Comparison of ENCODE assay signal across 10 mouse cellular contexts in the genomic region with DNA sequence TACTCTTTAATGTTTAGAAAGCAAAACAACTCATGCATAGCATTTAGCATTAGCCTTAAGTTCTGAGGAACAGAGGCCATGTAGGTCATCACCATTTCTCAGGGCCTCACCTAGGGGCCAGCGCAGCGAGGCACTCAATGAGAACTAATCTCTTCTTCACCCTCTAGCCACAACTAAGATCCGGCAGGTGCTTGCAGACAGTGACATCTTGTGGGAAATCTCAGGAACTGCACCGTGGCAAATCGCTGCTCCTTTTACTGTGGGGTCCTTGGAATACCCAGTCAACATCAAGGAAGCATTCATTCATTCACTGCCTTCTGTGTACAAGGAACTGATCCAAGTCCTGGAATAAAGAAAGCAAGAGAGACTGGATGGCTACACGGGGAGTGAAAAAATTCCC. TPM values are rescaled to one million over a fixed set of nuclear protein-coding genes. Genes with fewer than 3 reads are reported as not detected.
A peak's percentile ranks its signal among the peaks of the same experiment; 100 is the strongest.
DNase-seq lines count a peak whose midpoint lies in the region; ATAC-seq and TF ChIP-seq lines count a peak whose summit lies in the region.
"Had no signal": no experiment of that assay in that cellular context is flagged by ENCODE, and none has a peak within 500 bp of the region (broad histone marks: within the 10 kb centered on the region; RNA-seq: fewer than 3 reads in every experiment).

No protein-coding gene starts in this region.

- no peaks in the 10 kb centered on the region for H3K36me3 ChIP-seq in liver, embryonic 12.5 days
- H3K36me3 ChIP-seq in forebrain, embryonic 16.5 days (ENCODE audit: control insufficient read depth, insufficient read depth): no peaks in the 10 kb centered on the region
- H3K36me3 ChIP-seq in limb, embryonic 14.5 days (ENCODE audit: control insufficient read depth, insufficient read depth, low read length): no peaks in the 10 kb centered on the region
- H3K36me3 ChIP-seq in stomach, postnatal 0 days (ENCODE audit: control insufficient read depth, insufficient read depth, low read length): no peaks in the 10 kb centered on the region
- H3K36me3 ChIP-seq: embryonic facial prominence, embryonic 12.5 days; neural tube, embryonic 12.5 days had no signal

- peaks cover 10% of the 10 kb centered on the region for H3K4me1 ChIP-seq in liver, embryonic 12.5 days
- H3K4me1 ChIP-seq in forebrain, embryonic 16.5 days (replicated peaks; ENCODE audit: control insufficient read depth, insufficient read depth, low read length): peaks cover 6% of the 10 kb centered on the region
- H3K4me1 ChIP-seq in limb, embryonic 14.5 days (ENCODE audit: control insufficient read depth, insufficient read depth, low read length): peaks cover 4% of the 10 kb centered on the region; the same call in 1 of the 2 replicates
- H3K4me1 ChIP-seq in stomach, postnatal 0 days (replicated peaks; ENCODE audit: control insufficient read depth, insufficient read depth): no peaks in the 10 kb centered on the region

- H3K9me3 ChIP-seq in liver, embryonic 12.5 days (replicated peaks): no peaks in the 10 kb centered on the region
- no peaks in the 10 kb centered on the region for H3K9me3 ChIP-seq in forebrain, embryonic 16.5 days (ENCODE audit: control insufficient read depth, low read length)
- H3K9me3 ChIP-seq in limb, embryonic 14.5 days (ENCODE audit: control insufficient read depth, low read length): no peaks in the 10 kb centered on the region
- H3K9me3 ChIP-seq in stomach, postnatal 0 days (ENCODE audit: control insufficient read depth, low read length): no peaks in the 10 kb centered on the region
- H3K9me3 ChIP-seq: embryonic facial prominence, embryonic 12.5 days; neural tube, embryonic 12.5 days had no signal

- no peak for TF ChIP-seq POLR2A in limb, embryonic 14.5 days (IDR thresholded peaks at IDR 0.05; ENCODE audit: borderline replicate concordance, extremely low read depth, insufficient read depth, insufficient read length)

- no peak overlapping the region for H3K27ac ChIP-seq in liver, embryonic 12.5 days
- H3K27ac ChIP-seq in forebrain, embryonic 16.5 days (ENCODE audit: low read length): no peak overlapping the region
- H3K27ac ChIP-seq in limb, embryonic 14.5 days (replicated peaks; ENCODE audit: low read depth, low read length): no peak overlapping the region
- no peak overlapping the region for H3K27ac ChIP-seq in stomach, postnatal 0 days (replicated peaks)
- H3K27ac ChIP-seq: embryonic facial prominence, embryonic 12.5 days; neural tube, embryonic 12.5 days had no signal

- peak; percentile 50 for DNase-seq in liver
- DNase-seq in cerebellum, adult 11-12 months: peak; percentile 71
- peak; percentile 78 for DNase-seq in kidney, adult 18-20 months
- peak; percentile 65 for DNase-seq in limb, embryonic 14.5 days (ENCODE audit: low spot score)
- DNase-seq in natural killer cell, adult 2 months (ENCODE audit: low spot score in 2 of 2): peak; percentile 62 to 70
- DNase-seq in stomach, postnatal 0 days (ENCODE audit: low spot score): peak; percentile 76

- no peak overlapping the region for H3K9ac ChIP-seq in liver, embryonic 12.5 days
- H3K9ac ChIP-seq in forebrain, embryonic 16.5 days (replicated peaks; ENCODE audit: low read depth, low read length): no peak overlapping the region
- H3K9ac ChIP-seq in limb, embryonic 14.5 days (ENCODE audit: low read depth, low read length, severe bottlenecking): no peak overlapping the region
- H3K9ac ChIP-seq in stomach, postnatal 0 days (ENCODE audit: low read length): no peak overlapping the region
- H3K9ac ChIP-seq: embryonic facial prominence, embryonic 12.5 days; neural tube, embryonic 12.5 days had no signal

- H3K27me3 ChIP-seq in liver, embryonic 12.5 days (replicated peaks): peaks cover 61% of the 10 kb centered on the region
- peaks cover 29% of the 10 kb centered on the region for H3K27me3 ChIP-seq in forebrain, embryonic 16.5 days (replicated peaks; ENCODE audit: control insufficient read depth, insufficient read depth, low read length)
- H3K27me3 ChIP-seq in limb, embryonic 14.5 days (ENCODE audit: control insufficient read depth, insufficient read depth, low read length): peaks cover 32% of the 10 kb centered on the region
- peaks cover 3% of the 10 kb centered on the region; the same call in 1 of the 2 replicates for H3K27me3 ChIP-seq in stomach, postnatal 0 days (ENCODE audit: control insufficient read depth, insufficient read depth, low read length)

- TF ChIP-seq CTCF in stomach, postnatal 0 days (IDR thresholded peaks at IDR 0.05; ENCODE audit: low read depth): peak; percentile 100

- H3K4me3 ChIP-seq in liver, embryonic 12.5 days: no peak overlapping the region
- H3K4me3 ChIP-seq in forebrain, embryonic 16.5 days (replicated peaks; ENCODE audit: low read length): no peak overlapping the region
- no peak overlapping the region for H3K4me3 ChIP-seq in limb, embryonic 14.5 days (replicated peaks; ENCODE audit: low read length)
- no peak overlapping the region for H3K4me3 ChIP-seq in stomach, postnatal 0 days (ENCODE audit: low read depth, low read length)
- H3K4me3 ChIP-seq: embryonic facial prominence, embryonic 12.5 days; neural tube, embryonic 12.5 days had no signal

- TF ChIP-seq EP300 in stomach, postnatal 0 days (optimal IDR thresholded peaks at IDR 0.05): no peak

- WGBS in liver, embryonic 12.5 days (ENCODE audit: insufficient replicate concordance): 2% methylated on average over 6 of the region's 6 CpGs
- WGBS in forebrain, embryonic 16.5 days: 3% methylated on average over 6 of the region's 6 CpGs
- WGBS in limb, embryonic 14.5 days: 4% methylated on average over 6 of the region's 6 CpGs
- WGBS in stomach, postnatal 0 days: 1% methylated on average over 6 of the region's 6 CpGs

- H3K4me2 ChIP-seq in liver, embryonic 12.5 days: no peak overlapping the region
- H3K4me2 ChIP-seq in forebrain, embryonic 16.5 days (ENCODE audit: low read length): no peak overlapping the region
- H3K4me2 ChIP-seq in limb, embryonic 14.5 days (replicated peaks; ENCODE audit: low read depth, low read length, severe bottlenecking): no peak overlapping the region
- no peak overlapping the region for H3K4me2 ChIP-seq in stomach, postnatal 0 days (replicated peaks; ENCODE audit: low read depth)
- H3K4me2 ChIP-seq: embryonic facial prominence, embryonic 12.5 days; neural tube, embryonic 12.5 days had no signal

- no peak for ATAC-seq in liver, embryonic 12.5 days
- ATAC-seq in forebrain, embryonic 16.5 days: peak; percentile 64
- peak; percentile 41; the same call in 1 of the 2 replicates for ATAC-seq in limb, embryonic 14.5 days (ENCODE audit: low FRiP score, low read depth)
- ATAC-seq in stomach, postnatal 0 days (ENCODE audit: low FRiP score, low TSS enrichment): no peak

RNA-seq across cellular contexts. Expression of a gene that starts 7.1 kb away (rescaled TPM):
- 3.6 and 4.1 TPM in 2 replicates for polyA plus RNA-seq in liver, embryonic 12.5 days (2016; fragmentation: Nextera tagmentation; extraction: Ambion mirVana)
- 2.1 and 2.6 TPM in 2 replicates for polyA plus RNA-seq in forebrain, embryonic 16.5 days (2015; fragmentation: Nextera tagmentation; extraction: Ambion mirVana)
- 6.6 and 9.2 TPM in 2 replicates for polyA plus RNA-seq in limb, embryonic 14.5 days (2012; rRNA removed)
- polyA plus RNA-seq in limb, embryonic 14.5 days (2014; fragmentation: Nextera tagmentation; extraction: Ambion mirVana): 4.4 and 4.8 TPM in 2 replicates
- polyA plus RNA-seq in stomach, postnatal 0 days (2015; fragmentation: Nextera tagmentation; extraction: Ambion mirVana): 9.7 and 10.8 TPM in 2 replicates

RNA-seq across cellular contexts. Expression of a gene that starts 40.8 kb away (rescaled TPM):
- 0.32 and 0.33 TPM in 2 replicates for polyA plus RNA-seq in liver, embryonic 12.5 days (2016; fragmentation: Nextera tagmentation; extraction: Ambion mirVana)
- 4.2 and 5.1 TPM in 2 replicates for polyA plus RNA-seq in forebrain, embryonic 16.5 days (2015; fragmentation: Nextera tagmentation; extraction: Ambion mirVana)
- 28.6 and 36.0 TPM in 2 replicates for polyA plus RNA-seq in limb, embryonic 14.5 days (2012; rRNA removed)
- polyA plus RNA-seq in limb, embryonic 14.5 days (2014; fragmentation: Nextera tagmentation; extraction: Ambion mirVana): 4.9 and 6.1 TPM in 2 replicates
- polyA plus RNA-seq in stomach, postnatal 0 days (2015; fragmentation: Nextera tagmentation; extraction: Ambion mirVana): 1.1 TPM in 2 replicates

RNA-seq across cellular contexts. Expression of a gene that starts 46.5 kb away (rescaled TPM):
- 0.01 and 0.10 TPM in 2 replicates for polyA plus RNA-seq in liver, embryonic 12.5 days (2016; fragmentation: Nextera tagmentation; extraction: Ambion mirVana)
- polyA plus RNA-seq in forebrain, embryonic 16.5 days (2015; fragmentation: Nextera tagmentation; extraction: Ambion mirVana): 7.0 and 9.9 TPM in 2 replicates
- 4.0 and 5.1 TPM in 2 replicates for polyA plus RNA-seq in limb, embryonic 14.5 days (2012; rRNA removed)
- 0.39 and 0.53 TPM in 2 replicates for polyA plus RNA-seq in limb, embryonic 14.5 days (2014; fragmentation: Nextera tagmentation; extraction: Ambion mirVana)
- 0.49 and 0.50 TPM in 2 replicates for polyA plus RNA-seq in stomach, postnatal 0 days (2015; fragmentation: Nextera tagmentation; extraction: Ambion mirVana)

Comparison
In these comparisons a context has a peak if more than half of its experiments do, and no peak if none do; other contexts are left out.
1. ATAC-seq: peak in forebrain, embryonic 16.5 days (single experiment) and limb, embryonic 14.5 days (single experiment); none in liver, embryonic 12.5 days (single experiment) and stomach, postnatal 0 days (single experiment).
2. Peak in every context shown above with its lines, with median percentiles within 50 percentile points of each other: DNase-seq.